ENCODE assay signal across 16 mouse cellular contexts in the genomic region with DNA sequence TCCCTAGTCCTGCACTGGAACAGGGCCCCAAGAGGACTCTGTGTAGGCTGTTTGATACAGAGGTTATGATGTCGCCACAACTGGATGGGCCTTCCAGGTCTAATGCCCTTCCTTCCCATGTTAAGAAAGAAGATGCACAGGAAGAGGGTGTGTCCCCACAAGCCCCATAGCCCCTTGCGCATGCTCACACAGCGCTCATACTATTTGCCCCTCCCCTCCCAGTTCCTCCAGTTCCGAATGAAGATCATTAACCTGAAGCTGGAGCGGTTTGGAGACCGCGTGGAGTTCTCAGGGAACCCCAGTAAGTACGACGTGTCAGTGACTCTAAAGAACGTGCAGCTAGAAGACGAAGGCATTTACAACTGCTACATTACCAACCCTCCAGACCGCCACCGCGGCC. TPM values are rescaled to one million over a fixed set of nuclear protein-coding genes. Genes with fewer than 3 reads are reported as not detected.
"Had no signal": no experiment of that assay in that cellular context is flagged by ENCODE, and none has a peak within 500 bp of the region (broad histone marks: within the 10 kb centered on the region; RNA-seq: fewer than 3 reads in every experiment).

No protein-coding gene starts in this region.

- H3K36me3 ChIP-seq: liver, embryonic 13.5 days had no signal

- H3K9me3 ChIP-seq: liver, embryonic 13.5 days; megakaryocyte, embryonic 14.5 days; midbrain, embryonic 10.5 days; midbrain, embryonic 13.5 days had no signal

- H3K4me3 ChIP-seq: layer of hippocampus, adult 2 months; left cerebral cortex, adult 2 months; liver, embryonic 13.5 days; megakaryocyte, embryonic 14.5 days; midbrain, embryonic 10.5 days; midbrain, embryonic 13.5 days; myocyte had no signal

- DNase-seq: kidney, adult 18-20 months; kidney, adult 9 months; kidney, postnatal 25 days; layer of hippocampus, adult 9-11 months; layer of hippocampus, postnatal 36 days; liver, embryonic 13.5 days; lung, adult 2 months; thymus, postnatal 25 days had no signal

- H3K27me3 ChIP-seq: liver, embryonic 13.5 days had no signal

RNA-seq across cellular contexts. Expression of a gene that starts 7.6 kb away (rescaled TPM):
- total RNA-seq: liver, adult 2 months had no signal

RNA-seq across cellular contexts. Expression of a gene that starts 13.0 kb away (rescaled TPM):
- total RNA-seq: monocyte, adult 5-6 weeks had no signal
